Mouse (Mus musculus) forebrain, embryonic 15.5 days (tissue): Measurements from ENCODE around the gene Mdm1. TPM values are rescaled to one million over a fixed set of nuclear protein-coding genes. Genes with fewer than 3 reads are reported as not detected.

ENCODE experiments used
- ATAC-seq: fragments of 200-750 bp; cut with Nextera tagmentation; replicated peaks from 2 replicates; pipeline ENCODE4 v1.8.0; 2017; ENCODE audit warnings: mild to moderate bottlenecking, moderate TSS enrichment, moderate library complexity
- H3K27ac ChIP-seq: fragments of 300-500 bp; sonication (generic); replicated peaks from 2 replicates; pipeline ENCODE4 v1.5.1; 2015; ENCODE audit warnings: mild to moderate bottlenecking, inconsistent platforms
- H3K27me3 ChIP-seq: fragments of 300-500 bp; sonication (generic); 2 replicates; pipeline ENCODE4 v1.6.1; 2015; ENCODE audit warnings: inconsistent platforms
- H3K36me3 ChIP-seq: fragments of 300-500 bp; sonication (generic); 2 replicates; pipeline ENCODE4 v1.6.1; 2015; ENCODE audit warnings: mild to moderate bottlenecking, inconsistent platforms
- H3K4me1 ChIP-seq: fragments of 300-500 bp; sonication (generic); 2 replicates; pipeline ENCODE4 v1.6.1; 2015; ENCODE audit warnings: inconsistent platforms
- H3K4me2 ChIP-seq: fragments of 300-500 bp; sonication (generic); replicated peaks from 2 replicates; pipeline ENCODE4 v1.6.1; 2015; ENCODE audit warnings: mild to moderate bottlenecking, inconsistent platforms
- H3K4me3 ChIP-seq: fragments of 300-500 bp; sonication (generic); 2 replicates; pipeline ENCODE4 v1.5.1; 2015; ENCODE audit warnings: mild to moderate bottlenecking, inconsistent platforms
- H3K9ac ChIP-seq: fragments of 300-500 bp; sonication (generic); replicated peaks from 2 replicates; pipeline ENCODE4 v1.6.1; 2015; ENCODE audit warnings: mild to moderate bottlenecking, inconsistent platforms
- H3K9me3 ChIP-seq: fragments of 300-500 bp; sonication (generic); 2 replicates; pipeline ENCODE4 v1.6.1; 2016; ENCODE audit warnings: inconsistent platforms
- WGBS: fragments of 180-500 bp; shearing (Covaris S2); methylation state at CpG from one replicate; pipeline ENCODE4 v1.1.7; 2015; ENCODE audit warnings: mixed read lengths; 5-methylcytosine and 5-hydroxymethylcytosine counted together
- polyA plus RNA-seq: library from polyadenylated mRNA; unstranded; fragments of >200 nt; fragmentation: Nextera tagmentation; extraction: Ambion mirVana; gene quantifications from 2 replicates; pipeline ENCODE4 v1.2.1, GENCODE M21; 2015

Mdm1 gene
- polyA plus RNA-seq, 1 experiment from 2014 or later, result 42.8 TPM

GRCm38 (mm10) chr10:118110006-118110920 lies 31.3 kb upstream of the Mdm1 start:
- ATAC-seq, result no peak

GRCm38 (mm10) chr10:118110921-118111301 lies 30.7 kb upstream of the Mdm1 start:
- Histone ChIP-seq H3K4me2 (no peak overlapping the region), H3K27ac (no peak overlapping the region), H3K4me3 (no peak overlapping the region), H3K27me3 (no peaks in the 10 kb centered on the region), H3K9me3 (no peaks in the 10 kb centered on the region), H3K36me3 (no peaks in the 10 kb centered on the region), H3K4me1 (0 out of 2 replicates have a peak, but pooled peaks cover 4% of the 10 kb centered on the region), H3K9ac (no peak overlapping the region)
- ATAC-seq, result no peak
- WGBS, result 69% methylated on average over 7 of the region's 7 CpGs

More at GRCm38 (mm10) chr10:118110006-118110920, 31.3 kb upstream of the Mdm1 start:
- H3K4me3 ChIP-seq, result no peak overlapping the region
- H3K4me1 ChIP-seq, result 0 out of 2 replicates have a peak, but pooled peaks cover 4% of the 10 kb centered on the region
- no peaks in the 10 kb centered on the region for H3K9me3 ChIP-seq
- no peak overlapping the region for H3K27ac ChIP-seq
- 17% methylated on average over 8 of the region's 8 CpGs for WGBS
- no peak overlapping the region for H3K9ac ChIP-seq
- no peaks in the 10 kb centered on the region for H3K36me3 ChIP-seq
- no peaks in the 10 kb centered on the region for H3K27me3 ChIP-seq
- H3K4me2 ChIP-seq, result no peak overlapping the region

- no peaks in the 10 kb centered on the region for H3K27me3 ChIP-seq
- no peaks in the 10 kb centered on the region for H3K9me3 ChIP-seq
- no peak overlapping the region for H3K27ac ChIP-seq
- H3K9ac ChIP-seq, result no peak overlapping the region
- no peak overlapping the region for H3K4me3 ChIP-seq
- no peaks in the 10 kb centered on the region for H3K36me3 ChIP-seq
- ATAC-seq, result no peak
- 41% methylated on average over 7 of the region's 7 CpGs for WGBS
- 0 out of 2 replicates have a peak, but pooled peaks cover 4% of the 10 kb centered on the region for H3K4me1 ChIP-seq
- H3K4me2 ChIP-seq, result no peak overlapping the region
Measured at GRCm38 (mm10) chr10:118111621-118112020, 30.0 kb upstream of the Mdm1 start.

- no peaks in the 10 kb centered on the region for H3K9me3 ChIP-seq
- H3K9ac ChIP-seq, result no peak overlapping the region
- ATAC-seq, result peak; percentile 29; the same call in 1 of the 2 replicates
- H3K4me1 ChIP-seq, result 0 out of 2 replicates have a peak, but pooled peaks cover 4% of the 10 kb centered on the region
- no peak overlapping the region for H3K4me3 ChIP-seq
- no peak overlapping the region for H3K4me2 ChIP-seq
- WGBS, result 72% methylated on average over 11 of the region's 11 CpGs
- H3K27me3 ChIP-seq, result no peaks in the 10 kb centered on the region
- no peak overlapping the region for H3K27ac ChIP-seq
- no peaks in the 10 kb centered on the region for H3K36me3 ChIP-seq
Measured at GRCm38 (mm10) chr10:118112294-118112893, 29.2 kb upstream of the Mdm1 start.

GRCm38 (mm10) chr10:118113256-118113682 lies 28.3 kb upstream of the Mdm1 start:
- 0 out of 2 replicates have a peak, but pooled peaks cover 4% of the 10 kb centered on the region for H3K4me1 ChIP-seq
- no peaks in the 10 kb centered on the region for H3K27me3 ChIP-seq
- no peak for ATAC-seq
- H3K27ac ChIP-seq, result no peak overlapping the region
- no peaks in the 10 kb centered on the region for H3K36me3 ChIP-seq
- H3K9me3 ChIP-seq, result no peaks in the 10 kb centered on the region
- H3K4me2 ChIP-seq, result no peak overlapping the region
- 48% methylated on average over 9 of the region's 9 CpGs for WGBS
- H3K9ac ChIP-seq, result no peak overlapping the region
- H3K4me3 ChIP-seq, result no peak overlapping the region

- Histone ChIP-seq H3K4me2 (no peak overlapping the region), H3K9me3 (no peaks in the 10 kb centered on the region), H3K4me1 (0 out of 2 replicates have a peak, but pooled peaks cover 4% of the 10 kb centered on the region), H3K4me3 (no peak overlapping the region), H3K36me3 (no peaks in the 10 kb centered on the region), H3K27me3 (no peaks in the 10 kb centered on the region), H3K9ac (no peak overlapping the region), H3K27ac (no peak overlapping the region)
- ATAC-seq, result no peak
- 89% methylated on average over 1 of the region's 1 CpGs for WGBS
Measured at GRCm38 (mm10) chr10:118114271-118114670, 27.3 kb upstream of the Mdm1 start.

GRCm38 (mm10) chr10:118116456-118116855 lies 25.2 kb upstream of the Mdm1 start:
- 0 out of 2 replicates have a peak, but pooled peaks cover 4% of the 10 kb centered on the region for H3K4me1 ChIP-seq

GRCm38 (mm10) chr10:118121047-118121936 lies 20.3 kb upstream of the Mdm1 start:
- Histone ChIP-seq H3K27me3 (no peaks in the 10 kb centered on the region), H3K9me3 (no peaks in the 10 kb centered on the region), H3K27ac (peak overlapping the region; percentile 55; the same call in 1 of the 2 replicates), H3K4me2 (no peak overlapping the region; the same call in 1 of the 2 replicates), H3K4me3 (no peak overlapping the region), H3K4me1 (no peaks in the 10 kb centered on the region), H3K9ac (no peak overlapping the region), H3K36me3 (no peaks in the 10 kb centered on the region)
- no peak for ATAC-seq
- WGBS, result 79% methylated on average over 25 of the region's 25 CpGs

More at GRCm38 (mm10) chr10:118116456-118116855, 25.2 kb upstream of the Mdm1 start:
- no peaks in the 10 kb centered on the region for H3K9me3 ChIP-seq
- H3K36me3 ChIP-seq, result no peaks in the 10 kb centered on the region
- no peak overlapping the region for H3K27ac ChIP-seq
- no peak overlapping the region for H3K4me2 ChIP-seq
- H3K9ac ChIP-seq, result no peak overlapping the region
- no peak overlapping the region for H3K4me3 ChIP-seq
- no peak for ATAC-seq
- 94% methylated on average over 2 of the region's 2 CpGs for WGBS
- no peaks in the 10 kb centered on the region for H3K27me3 ChIP-seq

- no peaks in the 10 kb centered on the region for H3K9me3 ChIP-seq
- H3K4me2 ChIP-seq, result no peak overlapping the region; the same call in 1 of the 2 replicates
- no peaks in the 10 kb centered on the region for H3K27me3 ChIP-seq
- H3K36me3 ChIP-seq, result no peaks in the 10 kb centered on the region
- peak overlapping the region; percentile 55 for H3K27ac ChIP-seq
- H3K9ac ChIP-seq, result no peak overlapping the region
- H3K4me3 ChIP-seq, result no peak overlapping the region
- peak; percentile 82 for ATAC-seq
- H3K4me1 ChIP-seq, result no peaks in the 10 kb centered on the region
- 47% methylated on average over 13 of the region's 13 CpGs for WGBS
Measured at GRCm38 (mm10) chr10:118121937-118122285, 19.7 kb upstream of the Mdm1 start.

GRCm38 (mm10) chr10:118122441-118123162 lies 19.0 kb upstream of the Mdm1 start:
- WGBS, result 81% methylated on average over 11 of the region's 11 CpGs
- ATAC-seq, result no peak
- no peak overlapping the region for H3K4me2 ChIP-seq
- H3K27ac ChIP-seq, result no peak overlapping the region
- no peaks in the 10 kb centered on the region for H3K36me3 ChIP-seq
- no peak overlapping the region for H3K4me3 ChIP-seq
- H3K9me3 ChIP-seq, result no peaks in the 10 kb centered on the region
- no peak overlapping the region for H3K9ac ChIP-seq
- H3K4me1 ChIP-seq, result no peaks in the 10 kb centered on the region
- no peaks in the 10 kb centered on the region for H3K27me3 ChIP-seq

- no peak for ATAC-seq
- no peak overlapping the region for H3K27ac ChIP-seq
- H3K36me3 ChIP-seq, result no peaks in the 10 kb centered on the region
- H3K4me3 ChIP-seq, result no peak overlapping the region
- no peaks in the 10 kb centered on the region for H3K4me1 ChIP-seq
- H3K4me2 ChIP-seq, result no peak overlapping the region
- 94% methylated on average over 7 of the region's 7 CpGs for WGBS
- peaks cover 8% of the 10 kb centered on the region; the same call in 1 of the 2 replicates for H3K27me3 ChIP-seq
- no peak overlapping the region for H3K9ac ChIP-seq
- H3K9me3 ChIP-seq, result no peaks in the 10 kb centered on the region
Measured at GRCm38 (mm10) chr10:118125236-118125635, 16.4 kb upstream of the Mdm1 start.
